ENCODE assay signal across 9 mouse cellular contexts in genomic region chr3:27284227-27284626, GRCm38 (mm10). TPM values are rescaled to one million over a fixed set of nuclear protein-coding genes. Genes with fewer than 3 reads are reported as not detected.
DNase-seq lines count a peak whose midpoint lies in the region; ATAC-seq and TF ChIP-seq lines count a peak whose summit lies in the region.
"Had no signal": no experiment of that assay in that cellular context is flagged by ENCODE, and none has a peak within 500 bp of the region (broad histone marks: within the 10 kb centered on the region; RNA-seq: fewer than 3 reads in every experiment).

No protein-coding gene starts in this region.

- 87% methylated on average over 5 of the region's 5 CpGs for WGBS in kidney, embryonic 16.5 days
- 93% methylated on average over 5 of the region's 5 CpGs for WGBS in stomach, postnatal 0 days

- H3K27me3 ChIP-seq in kidney, embryonic 16.5 days (ENCODE audit: insufficient read depth, low read length) = no peaks in the 10 kb centered on the region
- H3K27me3 ChIP-seq in testis, adult 2 months (ENCODE audit: control insufficient read depth, insufficient read depth, low read length) = no peaks in the 10 kb centered on the region
- H3K27me3 ChIP-seq in MEL (ENCODE audit: control insufficient read depth in 1 of 2, insufficient read depth in 2 of 2, low read length in 2 of 2) = peaks cover 0 to 1% of the 10 kb centered on the region in 2 experiments; a peak in 1 of 4 replicates
- no peaks in the 10 kb centered on the region for H3K27me3 ChIP-seq in stomach, postnatal 0 days (ENCODE audit: control insufficient read depth, insufficient read depth, low read length)

- H3K4me1 ChIP-seq in kidney, embryonic 16.5 days (ENCODE audit: insufficient read depth, low read length) = peaks cover 46% of the 10 kb centered on the region
- peaks cover 2% of the 10 kb centered on the region; the same call in 1 of the 2 replicates for H3K4me1 ChIP-seq in testis, adult 2 months (ENCODE audit: control insufficient read depth, insufficient read depth, low read length)
- H3K4me1 ChIP-seq in MEL (ENCODE audit: control insufficient read depth in 1 of 2, insufficient read depth in 2 of 2, low read length in 2 of 2) = no peaks in the 10 kb centered on the region
- no peaks in the 10 kb centered on the region for H3K4me1 ChIP-seq in stomach, postnatal 0 days (replicated peaks; ENCODE audit: control insufficient read depth, insufficient read depth)

- no peaks in the 10 kb centered on the region for H3K79me2 ChIP-seq in MEL (ENCODE audit: control insufficient read depth, insufficient read depth, low read length, poor library complexity)

- DNase-seq in kidney, postnatal 14 days = no peak
- no peak for DNase-seq in testis, postnatal 10 days (ENCODE audit: low spot score)
- DNase-seq in MEL (ENCODE audit: low read depth, low spot score) = no peak
- DNase-seq in stomach, postnatal 0 days (ENCODE audit: low spot score) = no peak
- no peak for DNase-seq in adrenal gland, adult 2 months
- DNase-seq: gastrocnemius, postnatal 25 days had no signal

- H3K27ac ChIP-seq in kidney, embryonic 16.5 days (ENCODE audit: low read length) = peak overlapping the region; percentile 94
- H3K27ac ChIP-seq in testis, adult 2 months (ENCODE audit: control insufficient read depth, insufficient read depth, low read depth, low read length) = no peak overlapping the region
- no peak overlapping the region for H3K27ac ChIP-seq in MEL (ENCODE audit: control insufficient read depth, low read depth, low read length)
- no peak overlapping the region for H3K27ac ChIP-seq in stomach, postnatal 0 days (replicated peaks)

- H3K4me3 ChIP-seq in kidney, embryonic 16.5 days (ENCODE audit: low read length) = no peak overlapping the region
- H3K4me3 ChIP-seq in testis, adult 2 months (ENCODE audit: control insufficient read depth, low read depth, low read length) = no peak overlapping the region
- H3K4me3 ChIP-seq in MEL (ENCODE audit: control insufficient read depth in 1 of 2, insufficient read depth in 1 of 2, low read depth in 2 of 2, low read length in 2 of 2) = no peak overlapping the region
- no peak overlapping the region for H3K4me3 ChIP-seq in stomach, postnatal 0 days (ENCODE audit: low read depth, low read length)
- H3K4me3 ChIP-seq: myocyte had no signal

- TF ChIP-seq POLR2A in testis, adult 2 months (IDR thresholded peaks at IDR 0.05; ENCODE audit: control insufficient read depth, low read depth, low read length) = no peak
- no peak for TF ChIP-seq POLR2A in MEL (IDR thresholded peaks at IDR 0.05; ENCODE audit: control insufficient read depth in 1 of 2, insufficient read depth in 1 of 2, low read depth in 1 of 2, low read length in 2 of 2, poor library complexity in 1 of 2)

- H3K9ac ChIP-seq in kidney, embryonic 16.5 days (replicated peaks; ENCODE audit: low read length) = no peak overlapping the region
- H3K9ac ChIP-seq in MEL (ENCODE audit: control insufficient read depth, low read depth, low read length, poor library complexity, severe bottlenecking) = no peak overlapping the region
- H3K9ac ChIP-seq in stomach, postnatal 0 days (ENCODE audit: low read length) = no peak overlapping the region

- no peaks in the 10 kb centered on the region for H3K36me3 ChIP-seq in kidney, embryonic 16.5 days (ENCODE audit: insufficient read depth, low read length)
- no peaks in the 10 kb centered on the region for H3K36me3 ChIP-seq in testis, adult 2 months (ENCODE audit: control insufficient read depth, insufficient read depth, low read length)
- no peaks in the 10 kb centered on the region for H3K36me3 ChIP-seq in MEL (ENCODE audit: control insufficient read depth in 1 of 2, insufficient read depth in 2 of 2, low read length in 2 of 2)
- H3K36me3 ChIP-seq in stomach, postnatal 0 days (ENCODE audit: control insufficient read depth, insufficient read depth, low read length) = no peaks in the 10 kb centered on the region

- no peak for TF ChIP-seq EP300 in MEL (IDR thresholded peaks at IDR 0.05; ENCODE audit: low read depth in 1 of 2, low read length in 2 of 2)
- TF ChIP-seq EP300 in stomach, postnatal 0 days (optimal IDR thresholded peaks at IDR 0.05) = no peak

- TF ChIP-seq CTCF in testis, adult 2 months (IDR thresholded peaks at IDR 0.05; ENCODE audit: control insufficient read depth, insufficient read depth, insufficient replicate concordance, low read depth, low read length) = peak; percentile 61; the same call in 1 of the 2 replicates
- peak; percentile 24 to 34 (median 27) for TF ChIP-seq CTCF in MEL (IDR thresholded peaks at IDR 0.05 in 2 of 3, conservative IDR thresholded peaks at IDR 0.05 in 1 of 3; ENCODE audit: control insufficient read depth in 1 of 3, insufficient read depth in 1 of 3, low read depth in 2 of 3, low read length in 3 of 3, poor library complexity in 1 of 3, severe bottlenecking in 1 of 3)
- peak; percentile 39 for TF ChIP-seq CTCF in stomach, postnatal 0 days (IDR thresholded peaks at IDR 0.05; ENCODE audit: low read depth)

- no peaks in the 10 kb centered on the region for H3K9me3 ChIP-seq in kidney, embryonic 16.5 days (ENCODE audit: low read length)
- no peaks in the 10 kb centered on the region for H3K9me3 ChIP-seq in MEL (replicated peaks; ENCODE audit: insufficient read depth, low read length)
- H3K9me3 ChIP-seq in stomach, postnatal 0 days (ENCODE audit: control insufficient read depth, low read length) = no peaks in the 10 kb centered on the region

- no peak overlapping the region for H3K4me2 ChIP-seq in kidney, embryonic 16.5 days (replicated peaks; ENCODE audit: low read depth, low read length)
- H3K4me2 ChIP-seq in stomach, postnatal 0 days (replicated peaks; ENCODE audit: low read depth) = no peak overlapping the region

- ATAC-seq in kidney, embryonic 16.5 days (ENCODE audit: low FRiP score, low TSS enrichment) = no peak
- no peak for ATAC-seq in stomach, postnatal 0 days (ENCODE audit: low FRiP score, low TSS enrichment)

- peak; percentile 8 for TF ChIP-seq RAD21 in MEL (IDR thresholded peaks at IDR 0.05; ENCODE audit: low read depth, low read length)

TF ChIP-seq in MEL, 35 proteins besides CTCF, POLR2A, EP300 and RAD21:
- TF ChIP-seq MYB (IDR thresholded peaks at IDR 0.05; ENCODE audit: low read depth, low read length) = no peak
- TF ChIP-seq TCF12 (IDR thresholded peaks at IDR 0.05; ENCODE audit: low read depth, low read length) = no peak
- TF ChIP-seq JUND (IDR thresholded peaks at IDR 0.05; ENCODE audit: low read depth, low read length) = no peak
- no peak for TF ChIP-seq ZC3H11A (IDR thresholded peaks at IDR 0.05; ENCODE audit: low read depth, low read length)
- no peak for TF ChIP-seq UBTF (IDR thresholded peaks at IDR 0.05; ENCODE audit: borderline replicate concordance, insufficient read depth, low read depth, low read length)
- no peak for TF ChIP-seq MAFK (IDR thresholded peaks at IDR 0.05; ENCODE audit: borderline replicate concordance, low read depth, low read length)
- TF ChIP-seq BHLHE40 (IDR thresholded peaks at IDR 0.05; ENCODE audit: borderline replicate concordance, low read depth, low read length) = no peak
- TF ChIP-seq USF1 (IDR thresholded peaks at IDR 0.05; ENCODE audit: low read depth, low read length) = no peak
- TF ChIP-seq MAZ (IDR thresholded peaks at IDR 0.05; ENCODE audit: low read depth, low read length) = no peak
- TF ChIP-seq KAT2A (conservative IDR thresholded peaks at IDR 0.05; ENCODE audit: low read depth, low read length) = no peak
- TF ChIP-seq MEF2A (IDR thresholded peaks at IDR 0.05; ENCODE audit: extremely low read depth, insufficient replicate concordance, low read depth, low read length, poor library complexity, severe bottlenecking) = no peak
- no peak for TF ChIP-seq POLR2AphosphoS5 (IDR thresholded peaks at IDR 0.05; ENCODE audit: borderline replicate concordance, low read depth, low read length)
- TF ChIP-seq SMC3 (IDR thresholded peaks at IDR 0.05; ENCODE audit: low read depth, low read length) = no peak
- no peak for TF ChIP-seq NELFE (IDR thresholded peaks at IDR 0.05; ENCODE audit: low read depth, low read length)
- TF ChIP-seq ZNF384 (IDR thresholded peaks at IDR 0.05; ENCODE audit: low read depth, low read length) = no peak
TF ChIP-seq in MEL: peak in this region for 0.

RNA-seq across cellular contexts. Expression of gene Tnfsf10, which starts 32.6 kb away (rescaled TPM):
- 0.81 and 0.95 TPM in 2 replicates for polyA plus RNA-seq in kidney, embryonic 16.5 days (2015; fragmentation: Nextera tagmentation; extraction: Ambion mirVana)
- polyA plus RNA-seq in testis, adult 2 months (2012; rRNA removed) = 0.12 and 0.21 TPM in 2 replicates
- total RNA-seq in MEL (2012; rRNA removed) = 0.04 TPM in 1 of 2 replicates, not detected in the other
- polyA plus RNA-seq in MEL (2012; ENCODE audit: insufficient read depth in 1 of 2, insufficient read length in 2 of 2, low read depth in 1 of 2, low replicate concordance in 2 of 2, missing spikeins in 1 of 2) = under 1 TPM in 1 of 2 experiments, not detected in 1; 0.06 TPM
- 0.30 and 0.39 TPM in 2 replicates for polyA plus RNA-seq in stomach, postnatal 0 days (2015; fragmentation: Nextera tagmentation; extraction: Ambion mirVana)
- total RNA-seq in adrenal gland, adult 2 months (2021) = 10 to 100 TPM in 1 of 2 experiments, 1 to 10 TPM in 1; 5.1 to 14.2 TPM
- polyA plus RNA-seq in adrenal gland, adult 2 months (2012; rRNA removed) = 1.9 and 3.1 TPM in 2 replicates
- polyA plus RNA-seq: myocyte had no signal
